Mouse (Mus musculus) heart, adult 2 months (tissue): ENCODE data around the gene Gm20388.
"Not testable (repeated sequence)": the region's sequence is repeated elsewhere in the genome, so short reads cannot be mapped to it uniquely, and the experiment has no call there.

Experiments
- CTCF ChIP-seq: fragments of 200-600 bp; IDR thresholded peaks from 2 replicates; pipeline ENCODE4 v1.8.1; 2022; ENCODE audit warnings: antibody characterized with exemption, mild to moderate bottlenecking, moderate library complexity
- EP300 ChIP-seq: fragments of 200-500 bp; IDR thresholded peaks from 2 replicates; pipeline ENCODE4 v1.6.1; 2011; ENCODE audit warnings: low read depth, low read length, control low read depth; ENCODE audit not compliant: insufficient read depth
- POLR2A ChIP-seq: fragments of 200-500 bp; IDR thresholded peaks from 2 replicates; pipeline ENCODE4 v1.6.1; 2011; ENCODE audit warnings: mild to moderate bottlenecking, low read depth, low read length, control low read depth; ENCODE audit not compliant: insufficient read depth

GRCm38 (mm10) chr8:123451747-123452146 lies 3541.1 kb downstream of the Gm20388 start:
- TF ChIP-seq CTCF, POLR2A, EP300: not testable (repeated sequence)
